Mouse (Mus musculus): ENCODE results near the gene Tdrd12. TPM values are rescaled to one million over a fixed set of nuclear protein-coding genes. Genes with fewer than 3 reads are reported as not detected.
"Not testable (repeated sequence)": the region's sequence is repeated elsewhere in the genome, so short reads cannot be mapped to it uniquely, and the experiment has no call there.

The Tdrd12 gene
- polyA plus RNA-seq, 1 experiment = not detected

- H3K27ac ChIP-seq (ENCODE audit: insufficient read depth, low read depth, low read length) = peak overlapping the region; percentile 82
- H3K4me3 ChIP-seq (ENCODE audit: insufficient read depth, low read length) = peak overlapping the region; percentile 98
- 0 out of 2 replicates have a peak, but pooled peaks cover 2% of the 10 kb centered on the region for H3K4me1 ChIP-seq (ENCODE audit: control insufficient read depth, insufficient read depth, low read length)
- TF ChIP-seq CTCF (IDR thresholded peaks at IDR 0.05; ENCODE audit: low read depth, low read length) = no peak
- no peak for TF ChIP-seq POLR2A (IDR thresholded peaks at IDR 0.05; ENCODE audit: borderline replicate concordance, low read depth, low read length)
Observed at GRCm38 (mm10) chr7:35554605-35555175, 17.1 kb upstream of the Tdrd12 start.

- Histone ChIP-seq H3K4me1 (ENCODE audit: control insufficient read depth, insufficient read depth, low read length) (0 out of 2 replicates have a peak, but pooled peaks cover 2% of the 10 kb centered on the region), H3K27ac (ENCODE audit: insufficient read depth, low read depth, low read length) (peak overlapping the region; percentile 82; the same call in 1 of the 2 replicates), H3K4me3 (ENCODE audit: insufficient read depth, low read length) (peak overlapping the region; percentile 98)
- no peak for TF ChIP-seq CTCF (IDR thresholded peaks at IDR 0.05; ENCODE audit: low read depth, low read length)
- TF ChIP-seq POLR2A (IDR thresholded peaks at IDR 0.05; ENCODE audit: borderline replicate concordance, low read depth, low read length) = no peak
Observed at GRCm38 (mm10) chr7:35553751-35554604, 16.4 kb upstream of the Tdrd12 start.

GRCm38 (mm10) chr7:35545881-35546280, 8.3 kb upstream of the Tdrd12 start:
- no peak overlapping the region for H3K4me3 ChIP-seq (ENCODE audit: insufficient read depth, low read length)
- no peaks in the 10 kb centered on the region for H3K4me1 ChIP-seq (ENCODE audit: control insufficient read depth, insufficient read depth, low read length)
- TF ChIP-seq CTCF (IDR thresholded peaks at IDR 0.05; ENCODE audit: low read depth, low read length) = peak; percentile 33; the same call in 1 of the 2 replicates
- no peak for TF ChIP-seq POLR2A (IDR thresholded peaks at IDR 0.05; ENCODE audit: borderline replicate concordance, low read depth, low read length)
- no peak overlapping the region for H3K27ac ChIP-seq (ENCODE audit: insufficient read depth, low read depth, low read length)

GRCm38 (mm10) chr7:35535750-35536512, 1.6 kb downstream of the Tdrd12 start:
- H3K27ac ChIP-seq (ENCODE audit: insufficient read depth, low read depth, low read length) = no peak overlapping the region
- H3K4me3 ChIP-seq (ENCODE audit: insufficient read depth, low read length) = no peak overlapping the region
- no peaks in the 10 kb centered on the region for H3K4me1 ChIP-seq (ENCODE audit: control insufficient read depth, insufficient read depth, low read length)
- no peak for TF ChIP-seq CTCF (IDR thresholded peaks at IDR 0.05; ENCODE audit: low read depth, low read length)
- no peak for TF ChIP-seq POLR2A (IDR thresholded peaks at IDR 0.05; ENCODE audit: borderline replicate concordance, low read depth, low read length)

GRCm38 (mm10) chr7:35530544-35530943, 7.0 kb downstream of the Tdrd12 start:
- not testable (repeated sequence) for H3K4me3 ChIP-seq (ENCODE audit: insufficient read depth, low read length); H3K4me1 ChIP-seq (ENCODE audit: control insufficient read depth, insufficient read depth, low read length); H3K27ac ChIP-seq (ENCODE audit: insufficient read depth, low read depth, low read length)

- H3K4me1 ChIP-seq (ENCODE audit: control insufficient read depth, insufficient read depth, low read length) = no peaks in the 10 kb centered on the region
- no peak overlapping the region for H3K27ac ChIP-seq (ENCODE audit: insufficient read depth, low read depth, low read length)
- H3K4me3 ChIP-seq (ENCODE audit: insufficient read depth, low read length) = no peak overlapping the region
- TF ChIP-seq CTCF (IDR thresholded peaks at IDR 0.05; ENCODE audit: low read depth, low read length) (no peak), POLR2A (IDR thresholded peaks at IDR 0.05; ENCODE audit: borderline replicate concordance, low read depth, low read length) (no peak)
Observed at GRCm38 (mm10) chr7:35530026-35530425, 7.5 kb downstream of the Tdrd12 start.

GRCm38 (mm10) chr7:35526795-35527194, 10.8 kb downstream of the Tdrd12 start:
- no peak for TF ChIP-seq CTCF (IDR thresholded peaks at IDR 0.05; ENCODE audit: low read depth, low read length)
- TF ChIP-seq POLR2A (IDR thresholded peaks at IDR 0.05; ENCODE audit: borderline replicate concordance, low read depth, low read length) = no peak
- H3K4me3 ChIP-seq (ENCODE audit: insufficient read depth, low read length) = no peak overlapping the region
- no peaks in the 10 kb centered on the region for H3K4me1 ChIP-seq (ENCODE audit: control insufficient read depth, insufficient read depth, low read length)
- no peak overlapping the region for H3K27ac ChIP-seq (ENCODE audit: insufficient read depth, low read depth, low read length)

GRCm38 (mm10) chr7:35501995-35502394, 35.5 kb downstream of the Tdrd12 start:
- no peaks in the 10 kb centered on the region for H3K4me1 ChIP-seq (ENCODE audit: control insufficient read depth, insufficient read depth, low read length)
- no peak overlapping the region for H3K4me3 ChIP-seq (ENCODE audit: insufficient read depth, low read length)
- TF ChIP-seq CTCF (IDR thresholded peaks at IDR 0.05; ENCODE audit: low read depth, low read length) (no peak), POLR2A (IDR thresholded peaks at IDR 0.05; ENCODE audit: borderline replicate concordance, low read depth, low read length) (no peak)
- H3K27ac ChIP-seq (ENCODE audit: insufficient read depth, low read depth, low read length) = no peak overlapping the region

GRCm38 (mm10) chr7:35497516-35497915, 40.0 kb downstream of the Tdrd12 start:
- TF ChIP-seq CTCF (IDR thresholded peaks at IDR 0.05; ENCODE audit: low read depth, low read length) = no peak
- no peak for TF ChIP-seq POLR2A (IDR thresholded peaks at IDR 0.05; ENCODE audit: borderline replicate concordance, low read depth, low read length)
- no peaks in the 10 kb centered on the region for H3K4me1 ChIP-seq (ENCODE audit: control insufficient read depth, insufficient read depth, low read length)
- no peak overlapping the region for H3K27ac ChIP-seq (ENCODE audit: insufficient read depth, low read depth, low read length)
- H3K4me3 ChIP-seq (ENCODE audit: insufficient read depth, low read length) = no peak overlapping the region

All from bone marrow macrophage, adult 2 months (primary cell).